Mouse (Mus musculus) kidney, adult 2 months (tissue): ENCODE measurements around the gene Snx29.

Experiments used
- CTCF ChIP-seq: fragments of 200-500 bp; conservative IDR thresholded peaks from 2 replicates; pipeline ENCODE4 v1.5.1; 2011; ENCODE audit warnings: low read depth, mild to moderate bottlenecking, control low read depth, low read length, moderate library complexity, mixed read lengths; ENCODE audit not compliant: insufficient read depth, insufficient read length
- POLR2A ChIP-seq: fragments of 200-500 bp; IDR thresholded peaks from one replicate; pipeline ENCODE4 v1.6.1; 2011; ENCODE audit warnings: low read depth, low read length, control low read depth

DNA sequence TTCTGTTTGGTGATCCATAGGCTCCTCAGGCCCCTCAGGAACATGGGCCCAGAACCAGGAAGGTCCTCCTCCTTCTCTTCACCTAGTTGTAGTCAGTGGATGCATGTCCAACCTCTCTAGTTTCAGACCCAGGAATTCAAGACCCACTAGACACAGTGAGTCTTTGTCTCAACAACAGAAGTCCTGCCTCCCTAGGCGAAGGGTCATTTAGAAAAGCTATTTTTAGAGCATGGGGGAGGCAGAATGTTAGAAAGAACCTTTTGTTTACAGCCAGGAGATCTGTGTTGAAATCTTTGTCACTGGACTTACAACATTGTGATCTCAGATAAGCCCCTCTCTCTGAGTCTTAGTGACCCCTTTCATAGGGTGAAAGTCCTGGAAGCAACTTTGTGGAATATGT lies 334.4 kb downstream of the Snx29 start:
- no peak for TF ChIP-seq CTCF
- no peak for TF ChIP-seq POLR2A
